Mouse (Mus musculus) thymus, postnatal 10 days (tissue): Measurements from ENCODE around the gene Nasp.

ENCODE experiments used
- DNase-seq, 2 experiments: peaks; one replicate each; pipeline ENCODE4 v3.0.0; 2021; ENCODE audit warnings: low spot score in 2 of 2

Gene Nasp

GRCm38 (mm10) chr4:116638821-116639220, 11.1 kb upstream of the Nasp start:
- no peak for DNase-seq

- DNase-seq: no peak
These were observed 7.5 kb upstream of the Nasp start for GRCm38 (mm10) chr4:116635197-116635596.

GRCm38 (mm10) chr4:116627359-116627716, 403 bp downstream of the Nasp start:
- peak; percentile 87 to 90 for DNase-seq

- DNase-seq: peak; percentile 73 to 75
These were observed 933 bp downstream of the Nasp start for GRCm38 (mm10) chr4:116626658-116627358.

- no peak for DNase-seq
These were observed 2.9 kb downstream of the Nasp start for GRCm38 (mm10) chr4:116624831-116625230.

GRCm38 (mm10) chr4:116615237-116615636, 12.5 kb downstream of the Nasp start:
- no peak for DNase-seq

GRCm38 (mm10) chr4:116612621-116613020, 15.1 kb downstream of the Nasp start:
- no peak for DNase-seq

- DNase-seq: peak; percentile 18 to 25
These were observed 30.5 kb downstream of the Nasp start for GRCm38 (mm10) chr4:116596978-116597881.

GRCm38 (mm10) chr4:116596379-116596778, 31.4 kb downstream of the Nasp start, which contains the start of gene Ccdc17:
TSS of gene Ccdc17 (plus strand) at chr4:116596654.
- no peak for DNase-seq

GRCm38 (mm10) chr4:116595793-116596192, 31.9 kb downstream of the Nasp start:
- no peak for DNase-seq

- peak in 1 of 2 experiments; percentile 7 for DNase-seq
These were observed 69.4 kb downstream of the Nasp start for GRCm38 (mm10) chr4:116558151-116558882.

- DNase-seq: peak; percentile 96 to 98
These were observed 70.2 kb downstream of the Nasp start, which contains the start of gene Gpbp1l1 for GRCm38 (mm10) chr4:116557306-116558121. TSS of gene Gpbp1l1 (plus strand) at chr4:116557658.

GRCm38 (mm10) chr4:116556561-116557305, 71.0 kb downstream of the Nasp start:
- peak; percentile 91 to 93 for DNase-seq

GRCm38 (mm10) chr4:116555413-116556300, 72.1 kb downstream of the Nasp start, which contains the start of gene Tmem69:
TSS of gene Tmem69 (minus strand) at chr4:116555936.
- DNase-seq: peak; percentile 54 to 66

- no peak for DNase-seq
These were observed 74.7 kb downstream of the Nasp start for GRCm38 (mm10) chr4:116553035-116553434.
